Mouse (Mus musculus): ENCODE measurements at regions not wholly inside any gene's neighbourhood (a gene's known extent, or its start where the extent isn't known, plus 50 kb on each side); places are given as distances from the start of the nearest gene placed in this dataset.

- Histone ChIP-seq H3K4me3 (ENCODE audit: extremely low read depth, insufficient read depth, insufficient read length) (no peak overlapping the region), H3K4me1 (ENCODE audit: control insufficient read depth, insufficient read depth, insufficient read length) (no peaks in the 10 kb centered on the region), H3K27me3 (ENCODE audit: control insufficient read depth, insufficient read depth, low read length) (no peaks in the 10 kb centered on the region), H3K36me3 (ENCODE audit: control insufficient read depth, insufficient read depth, low read length) (no peaks in the 10 kb centered on the region), H3K27ac (ENCODE audit: insufficient read depth, low read length) (no peak overlapping the region)
- DNase-seq (ENCODE audit: low read depth in 1 of 2, low spot score in 2 of 2): no peak
- WGBS: 64% methylated on average over 3 of the region's 3 CpGs
- TF ChIP-seq POLR2A (IDR thresholded peaks at IDR 0.05; ENCODE audit: low read depth, low read length) (no peak), CTCF (IDR thresholded peaks at IDR 0.05; ENCODE audit: extremely low read depth, insufficient read depth, insufficient read length, insufficient replicate concordance) (no peak)
Observed at GRCm38 (mm10) chr1:61298064-61298463, 320.3 kb downstream of the Icos start.

- no peak for DNase-seq (ENCODE audit: low read depth in 1 of 2, low spot score in 2 of 2)
- TF ChIP-seq POLR2A (IDR thresholded peaks at IDR 0.05; ENCODE audit: low read depth, low read length): no peak
- Histone ChIP-seq H3K27ac (ENCODE audit: insufficient read depth, low read length) (no peak overlapping the region), H3K36me3 (ENCODE audit: control insufficient read depth, insufficient read depth, low read length) (no peaks in the 10 kb centered on the region), H3K4me3 (ENCODE audit: extremely low read depth, insufficient read depth, insufficient read length) (no peak overlapping the region), H3K27me3 (ENCODE audit: control insufficient read depth, insufficient read depth, low read length) (no peaks in the 10 kb centered on the region), H3K4me1 (ENCODE audit: control insufficient read depth, insufficient read depth, insufficient read length) (no peaks in the 10 kb centered on the region)
- WGBS: 85% methylated on average over 6 of the region's 6 CpGs
Observed at GRCm38 (mm10) chr1:61298779-61299178, 321.1 kb downstream of the Icos start.

GRCm38 (mm10) chr1:61300491-61300890, 322.8 kb downstream of the Icos start:
- no peaks in the 10 kb centered on the region for H3K36me3 ChIP-seq (ENCODE audit: control insufficient read depth, insufficient read depth, low read length)
- 88% methylated on average over 4 of the region's 4 CpGs for WGBS
- H3K27ac ChIP-seq (ENCODE audit: insufficient read depth, low read length): no peak overlapping the region
- DNase-seq (ENCODE audit: low read depth in 1 of 2, low spot score in 2 of 2): no peak
- H3K4me1 ChIP-seq (ENCODE audit: control insufficient read depth, insufficient read depth, insufficient read length): no peaks in the 10 kb centered on the region
- TF ChIP-seq POLR2A (IDR thresholded peaks at IDR 0.05; ENCODE audit: low read depth, low read length) (no peak), CTCF (IDR thresholded peaks at IDR 0.05; ENCODE audit: extremely low read depth, insufficient read depth, insufficient read length, insufficient replicate concordance) (no peak)
- H3K27me3 ChIP-seq (ENCODE audit: control insufficient read depth, insufficient read depth, low read length): no peaks in the 10 kb centered on the region
- H3K4me3 ChIP-seq (ENCODE audit: extremely low read depth, insufficient read depth, insufficient read length): no peak overlapping the region

GRCm38 (mm10) chr1:61301041-61302030, 323.6 kb downstream of the Icos start:
- 75% methylated on average over 24 of the region's 24 CpGs for whole genome bisulfite sequencing
- Histone ChIP-seq H3K4me3 (ENCODE audit: extremely low read depth, insufficient read depth, insufficient read length) (no peak overlapping the region), H3K4me1 (ENCODE audit: control insufficient read depth, insufficient read depth, insufficient read length) (no peaks in the 10 kb centered on the region), H3K36me3 (ENCODE audit: control insufficient read depth, insufficient read depth, low read length) (no peaks in the 10 kb centered on the region), H3K27me3 (ENCODE audit: control insufficient read depth, insufficient read depth, low read length) (no peaks in the 10 kb centered on the region), H3K27ac (ENCODE audit: insufficient read depth, low read length) (no peak overlapping the region)
- TF ChIP-seq CTCF (IDR thresholded peaks at IDR 0.05; ENCODE audit: extremely low read depth, insufficient read depth, insufficient read length, insufficient replicate concordance) (no peak), POLR2A (IDR thresholded peaks at IDR 0.05; ENCODE audit: low read depth, low read length) (no peak)
- no peak for DNase-seq (ENCODE audit: low read depth in 1 of 2, low spot score in 2 of 2)

- Histone ChIP-seq H3K4me1 (ENCODE audit: control insufficient read depth, insufficient read depth, insufficient read length) (no peaks in the 10 kb centered on the region), H3K27ac (ENCODE audit: insufficient read depth, low read length) (no peak overlapping the region), H3K27me3 (ENCODE audit: control insufficient read depth, insufficient read depth, low read length) (no peaks in the 10 kb centered on the region), H3K4me3 (ENCODE audit: extremely low read depth, insufficient read depth, insufficient read length) (no peak overlapping the region), H3K36me3 (ENCODE audit: control insufficient read depth, insufficient read depth, low read length) (no peaks in the 10 kb centered on the region)
- WGBS: 93% methylated on average over 8 of the region's 8 CpGs
- TF ChIP-seq CTCF (IDR thresholded peaks at IDR 0.05; ENCODE audit: extremely low read depth, insufficient read depth, insufficient read length, insufficient replicate concordance) (no peak), POLR2A (IDR thresholded peaks at IDR 0.05; ENCODE audit: low read depth, low read length) (no peak)
- DNase-seq (ENCODE audit: low read depth in 1 of 2, low spot score in 2 of 2): no peak
Observed at GRCm38 (mm10) chr1:61302570-61303071, 324.9 kb downstream of the Icos start.

- WGBS: 95% methylated on average over 8 of the region's 8 CpGs
- Histone ChIP-seq H3K27ac (ENCODE audit: insufficient read depth, low read length) (no peak overlapping the region), H3K27me3 (ENCODE audit: control insufficient read depth, insufficient read depth, low read length) (no peaks in the 10 kb centered on the region), H3K4me3 (ENCODE audit: extremely low read depth, insufficient read depth, insufficient read length) (no peak overlapping the region), H3K4me1 (ENCODE audit: control insufficient read depth, insufficient read depth, insufficient read length) (no peaks in the 10 kb centered on the region), H3K36me3 (ENCODE audit: control insufficient read depth, insufficient read depth, low read length) (no peaks in the 10 kb centered on the region)
- TF ChIP-seq CTCF (IDR thresholded peaks at IDR 0.05; ENCODE audit: extremely low read depth, insufficient read depth, insufficient read length, insufficient replicate concordance): no peak
- DNase-seq (ENCODE audit: low read depth in 1 of 2, low spot score in 2 of 2): no peak
Observed at GRCm38 (mm10) chr1:61306296-61306695, 328.6 kb downstream of the Icos start.

- no peaks in the 10 kb centered on the region for H3K4me1 ChIP-seq (ENCODE audit: control insufficient read depth, insufficient read depth, insufficient read length)
- no peak for DNase-seq (ENCODE audit: low read depth in 1 of 2, low spot score in 2 of 2)
- H3K4me3 ChIP-seq (ENCODE audit: extremely low read depth, insufficient read depth, insufficient read length): no peak overlapping the region
- TF ChIP-seq CTCF (IDR thresholded peaks at IDR 0.05; ENCODE audit: extremely low read depth, insufficient read depth, insufficient read length, insufficient replicate concordance) (no peak), POLR2A (IDR thresholded peaks at IDR 0.05; ENCODE audit: low read depth, low read length) (no peak)
- no peak overlapping the region for H3K27ac ChIP-seq (ENCODE audit: insufficient read depth, low read length)
- H3K36me3 ChIP-seq (ENCODE audit: control insufficient read depth, insufficient read depth, low read length): no peaks in the 10 kb centered on the region
- H3K27me3 ChIP-seq (ENCODE audit: control insufficient read depth, insufficient read depth, low read length): no peaks in the 10 kb centered on the region
- 75% methylated on average over 1 of the region's 1 CpGs for WGBS
Observed at GRCm38 (mm10) chr1:61309563-61309962, 329.1 kb upstream of the Pard3b start.
